Mouse (Mus musculus) spleen, adult 2 months (tissue): ENCODE results near the gene Zfp3. TPM values are rescaled to one million over a fixed set of nuclear protein-coding genes. Genes with fewer than 3 reads are reported as not detected.
A peak's percentile ranks its signal among the peaks of the same experiment; 100 is the strongest.

ENCODE experiments used
- DNase-seq, 2 experiments: peaks; one replicate each; pipeline versions ENCODE4 v3.0.0 to v3.0.0-alpha.2; 2012 to 2021; ENCODE audit warnings: low spot score in 2 of 2, low read depth in 1 of 2
- H3K27ac ChIP-seq: fragments of 200-500 bp; 2 replicates; pipeline ENCODE4 v1.5.1; 2012; ENCODE audit warnings: low read length, inconsistent platforms; ENCODE audit not compliant: insufficient read depth
- H3K27me3 ChIP-seq: fragments of 200-500 bp; 2 replicates; pipeline ENCODE4 v1.6.1; 2012; ENCODE audit warnings: mild to moderate bottlenecking, moderate library complexity, low read length, inconsistent platforms; ENCODE audit not compliant: control insufficient read depth, insufficient read depth
- H3K36me3 ChIP-seq: fragments of 200-500 bp; 2 replicates; pipeline ENCODE4 v1.6.1; 2012; ENCODE audit warnings: mild to moderate bottlenecking, low read length, inconsistent platforms; ENCODE audit not compliant: control insufficient read depth, insufficient read depth
- H3K4me1 ChIP-seq: fragments of 200-500 bp; 2 replicates; pipeline ENCODE4 v1.6.1; 2011; ENCODE audit warnings: inconsistent platforms; ENCODE audit not compliant: control insufficient read depth, insufficient read depth, insufficient read length
- H3K4me3 ChIP-seq: fragments of 200-500 bp; 2 replicates; pipeline ENCODE4 v1.5.1; 2011; ENCODE audit warnings: mild to moderate bottlenecking, inconsistent platforms; ENCODE audit not compliant: insufficient read depth, insufficient read length; ENCODE audit errors: extremely low read depth
- CTCF ChIP-seq: fragments of 200-500 bp; IDR thresholded peaks from 2 replicates; pipeline ENCODE4 v1.5.1; 2011; ENCODE audit warnings: mild to moderate bottlenecking, inconsistent platforms; ENCODE audit not compliant: insufficient read depth, insufficient read length, insufficient replicate concordance; ENCODE audit errors: extremely low read depth
- POLR2A ChIP-seq: fragments of 200-500 bp; IDR thresholded peaks from 2 replicates; pipeline ENCODE4 v1.6.1; 2011; ENCODE audit warnings: low read depth, low read length, inconsistent platforms
- WGBS: fragments of 180-500 bp; shearing (Covaris S2); methylation state at CpG from one replicate; pipeline ENCODE4 v1.1.7; 2018; 5-methylcytosine and 5-hydroxymethylcytosine counted together
- polyA plus RNA-seq: library from polyadenylated mRNA; depleted of rRNA; stranded (reverse); fragments of >200 nt; gene quantifications from 2 replicates; pipeline ENCODE4 v1.2.3, GENCODE M21; 2012

The Zfp3 gene
- polyA plus RNA-seq, 1 experiment, result 1.2 TPM

DNA sequence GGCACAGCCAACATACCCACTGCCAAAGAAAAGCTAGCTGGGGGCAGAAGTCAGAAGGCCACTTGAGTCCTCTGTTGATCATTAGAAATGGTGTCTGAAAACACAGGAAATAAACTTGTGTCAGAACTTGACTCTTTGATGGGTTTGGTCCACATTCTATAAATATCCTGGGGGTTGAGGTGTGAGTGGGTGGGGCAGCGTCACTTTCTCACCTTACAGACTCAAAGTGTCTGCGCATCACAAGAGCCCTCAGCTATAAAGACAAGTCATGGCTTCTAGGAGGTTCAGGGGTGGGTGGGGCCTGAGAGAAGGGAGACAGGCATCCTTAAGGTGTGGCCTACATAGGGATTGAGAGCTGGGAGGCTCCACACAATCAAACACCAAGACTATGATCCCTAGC lies 26.4 kb downstream of the Zfp3 start:
- H3K4me1 ChIP-seq, result peaks cover 40% of the 10 kb centered on the region; the same call in 1 of the 2 replicates
- no peak for DNase-seq
- 0 out of 2 replicates have a peak, but pooled peaks cover 2% of the 10 kb centered on the region for H3K36me3 ChIP-seq
- 34% methylated on average over 2 of the region's 2 CpGs for WGBS
- TF ChIP-seq POLR2A (no peak), CTCF (no peak)
- no peaks in the 10 kb centered on the region for H3K27me3 ChIP-seq
- H3K4me3 ChIP-seq, result no peak overlapping the region
- peak overlapping the region; percentile 94 for H3K27ac ChIP-seq

DNA sequence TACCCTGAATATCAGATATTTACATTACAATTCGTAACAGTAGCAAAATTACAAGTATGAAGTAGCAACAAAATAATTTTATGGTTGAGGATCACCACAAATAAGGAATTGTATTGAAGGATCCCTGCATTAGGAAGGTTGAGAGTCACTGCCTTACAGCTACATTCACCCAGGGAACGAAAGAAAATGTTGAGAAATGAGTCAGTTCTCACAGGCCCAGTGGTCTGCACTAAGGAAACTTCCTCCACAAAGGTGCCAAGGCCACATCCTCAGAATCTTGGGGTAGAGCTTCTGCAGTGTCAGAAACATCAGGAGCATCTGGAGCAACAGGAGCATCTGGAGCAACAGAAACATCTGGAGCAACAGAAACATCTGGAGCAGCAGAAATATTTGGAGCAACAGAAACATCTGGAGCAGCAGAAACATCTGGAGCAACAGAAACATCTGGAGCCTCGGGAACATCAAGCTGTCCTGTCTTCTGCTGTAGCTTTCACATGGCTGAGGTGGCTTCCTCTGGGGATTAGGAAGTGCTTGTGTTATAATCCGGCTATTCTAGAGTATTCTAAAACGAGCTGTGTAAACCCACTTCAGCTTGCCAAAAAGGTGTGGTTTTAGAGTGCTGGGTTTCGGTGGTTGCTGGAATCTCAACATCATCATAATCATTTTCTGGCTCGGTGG lies 27.0 kb downstream of the Zfp3 start:
- 0 out of 2 replicates have a peak, but pooled peaks cover 2% of the 10 kb centered on the region for H3K36me3 ChIP-seq
- H3K4me1 ChIP-seq, result peaks cover 36% of the 10 kb centered on the region; the same call in 1 of the 2 replicates
- WGBS, result 30% methylated on average over 7 of the region's 7 CpGs
- H3K4me3 ChIP-seq, result no peak overlapping the region
- no peaks in the 10 kb centered on the region for H3K27me3 ChIP-seq
- DNase-seq, result no peak
- peak overlapping the region; percentile 33 for H3K27ac ChIP-seq
- no peak for TF ChIP-seq CTCF
- TF ChIP-seq POLR2A, result no peak

DNA sequence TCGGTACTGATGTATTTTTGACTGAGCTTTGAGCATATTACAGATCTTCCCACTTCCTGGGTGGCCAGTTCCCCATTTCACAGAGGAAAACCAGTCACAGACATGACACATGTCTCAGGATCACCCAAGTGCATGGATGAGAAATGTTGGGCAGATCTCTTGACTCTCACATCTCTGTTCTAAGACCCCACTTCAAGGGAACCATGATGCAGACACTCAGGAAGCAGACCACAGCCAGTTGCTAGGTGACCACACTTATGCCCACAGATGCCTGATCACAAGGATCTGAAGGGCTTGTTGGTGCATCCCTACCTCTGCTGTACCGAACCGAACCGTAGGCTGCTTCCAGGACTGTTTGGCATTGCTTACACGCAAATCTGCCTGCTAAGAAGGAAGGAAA lies 27.7 kb downstream of the Zfp3 start:
- no peak for TF ChIP-seq POLR2A
- no peak for TF ChIP-seq CTCF
- Histone ChIP-seq H3K27ac (peak overlapping the region; percentile 21; the same call in 1 of the 2 replicates), H3K27me3 (no peaks in the 10 kb centered on the region), H3K4me3 (no peak overlapping the region), H3K36me3 (0 out of 2 replicates have a peak, but pooled peaks cover 2% of the 10 kb centered on the region), H3K4me1 (peaks cover 29% of the 10 kb centered on the region; the same call in 1 of the 2 replicates)
- whole genome bisulfite sequencing, result 31% methylated on average over 5 of the region's 5 CpGs
- no peak for DNase-seq

DNA sequence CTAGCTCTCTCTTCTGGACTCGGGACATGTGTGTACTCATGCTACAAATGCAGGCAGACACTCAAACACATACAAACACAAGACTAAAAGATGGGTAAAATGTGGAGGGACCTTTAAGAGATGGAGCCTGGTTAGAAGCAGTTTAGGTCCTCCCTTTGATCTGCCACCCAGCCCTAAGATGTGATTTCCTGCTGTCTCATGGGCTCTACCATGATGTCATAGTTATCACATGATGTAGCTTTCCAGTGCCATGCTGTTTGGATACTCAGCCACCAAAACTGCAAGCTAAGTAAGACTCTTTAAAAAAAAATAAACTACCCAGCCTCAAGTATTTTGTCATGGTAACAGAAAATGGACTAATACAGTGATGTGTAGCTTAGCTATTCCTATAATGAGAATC lies 28.4 kb downstream of the Zfp3 start:
- Histone ChIP-seq H3K36me3 (0 out of 2 replicates have a peak, but pooled peaks cover 2% of the 10 kb centered on the region), H3K4me3 (no peak overlapping the region), H3K27me3 (no peaks in the 10 kb centered on the region), H3K27ac (no peak overlapping the region), H3K4me1 (peaks cover 25% of the 10 kb centered on the region; the same call in 1 of the 2 replicates)
- TF ChIP-seq POLR2A, result no peak
- no peak for TF ChIP-seq CTCF
- peak in 1 of 2 experiments; percentile 64 for DNase-seq
- 95% methylated on average over 1 of the region's 1 CpGs for WGBS

DNA sequence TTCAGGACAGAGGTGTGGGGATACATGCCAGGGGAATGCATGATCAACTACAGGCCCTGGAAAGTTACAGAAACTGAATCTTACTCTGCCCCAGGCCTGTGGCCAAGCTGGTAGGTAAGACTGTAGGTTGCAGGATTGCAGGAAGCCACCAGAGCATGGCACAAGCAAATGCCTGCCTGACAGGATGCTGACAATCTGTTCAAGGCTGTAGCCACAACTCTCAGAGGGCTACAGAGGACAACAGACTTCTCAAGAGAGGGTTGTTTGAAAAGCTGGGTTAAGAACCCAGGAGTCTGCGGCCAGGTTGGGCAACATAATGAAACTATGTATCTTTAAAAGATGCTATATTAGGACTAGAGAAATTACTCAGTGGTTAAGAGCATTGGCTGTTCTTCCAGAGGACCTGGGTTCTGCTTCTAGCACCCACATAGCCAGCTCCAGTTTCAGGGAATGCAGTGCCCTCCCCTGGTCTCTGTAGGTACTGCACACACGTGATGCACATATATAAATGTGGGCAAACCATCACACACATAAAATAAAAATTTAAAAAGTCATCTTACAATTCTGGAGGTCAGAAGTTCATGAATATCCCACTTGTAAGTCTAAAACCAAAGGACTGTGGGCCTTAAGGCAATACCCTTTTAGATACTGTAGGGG lies 38.3 kb downstream of the Zfp3 start:
- H3K4me3 ChIP-seq, result no peak overlapping the region
- TF ChIP-seq POLR2A, result no peak
- TF ChIP-seq CTCF, result no peak
- peaks cover 37% of the 10 kb centered on the region for H3K4me1 ChIP-seq
- H3K27ac ChIP-seq, result no peak overlapping the region; the same call in 1 of the 2 replicates
- peak in 1 of 2 experiments; percentile 47 for DNase-seq
- H3K27me3 ChIP-seq, result no peaks in the 10 kb centered on the region
- WGBS, result 65% methylated on average over 2 of the region's 2 CpGs
- no peaks in the 10 kb centered on the region for H3K36me3 ChIP-seq

DNA sequence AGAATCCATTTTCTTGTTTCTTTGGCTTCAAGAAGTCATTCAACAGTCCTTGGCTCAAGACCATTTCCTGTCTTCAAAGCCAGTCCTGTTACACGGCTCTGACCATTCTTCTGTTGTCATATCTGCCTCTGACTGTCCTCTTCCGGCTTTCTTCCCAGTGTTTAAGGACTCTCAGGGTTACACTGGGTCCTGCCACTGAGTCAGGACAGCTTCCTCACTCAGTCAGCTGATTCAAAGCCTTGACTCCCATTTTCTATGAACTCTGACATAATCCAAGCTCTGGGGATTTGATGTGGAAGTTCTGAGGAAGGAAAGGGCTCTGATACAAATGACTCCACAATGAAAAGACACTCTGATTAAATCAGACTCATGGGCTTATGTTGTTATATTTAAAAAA lies 38.9 kb downstream of the Zfp3 start:
- DNase-seq, result no peak

DNA sequence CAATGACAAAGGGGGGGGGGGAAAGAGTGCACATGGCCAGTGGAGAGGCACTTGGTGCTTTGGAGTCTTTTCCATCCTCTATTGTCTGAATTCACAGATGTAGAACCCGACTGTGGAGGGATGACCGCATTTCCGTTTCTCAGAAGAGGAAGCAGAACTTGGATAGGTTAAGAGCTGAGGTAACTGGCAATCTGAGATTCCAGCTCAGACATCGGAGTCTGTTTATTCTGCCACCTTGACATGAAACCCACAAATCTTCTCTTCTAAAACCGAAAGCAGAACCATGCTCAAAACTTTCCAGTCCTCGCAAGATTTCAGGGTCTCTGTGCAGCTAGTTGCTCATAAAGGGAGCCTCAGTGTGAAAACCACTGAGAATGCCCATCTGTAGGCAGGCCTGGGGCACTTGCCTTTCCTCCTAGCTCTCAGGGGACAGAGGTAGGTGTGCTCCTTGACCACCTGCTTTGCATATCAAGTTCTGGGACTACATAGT lies 39.7 kb downstream of the Zfp3 start:
- WGBS, result 5% methylated on average over 6 of the region's 6 CpGs
- Histone ChIP-seq H3K27ac (peak overlapping the region; percentile 85), H3K4me3 (no peak overlapping the region), H3K27me3 (no peaks in the 10 kb centered on the region), H3K4me1 (peaks cover 37% of the 10 kb centered on the region), H3K36me3 (no peaks in the 10 kb centered on the region)
- DNase-seq, result peak; percentile 54 to 78
- TF ChIP-seq POLR2A, result no peak

More for the DNA sequence above, 38.9 kb downstream of the Zfp3 start:
- no peaks in the 10 kb centered on the region for H3K27me3 ChIP-seq
- H3K27ac ChIP-seq, result peak overlapping the region; percentile 85
- H3K36me3 ChIP-seq, result no peaks in the 10 kb centered on the region
- peaks cover 37% of the 10 kb centered on the region for H3K4me1 ChIP-seq
- H3K4me3 ChIP-seq, result no peak overlapping the region
- 82% methylated on average over 2 of the region's 2 CpGs for WGBS
- TF ChIP-seq POLR2A (no peak), CTCF (no peak)
